Mouse (Mus musculus) liver, postnatal 0 days (tissue): Measurements from ENCODE around the gene Gpx3. TPM values are rescaled to one million over a fixed set of nuclear protein-coding genes. Genes with fewer than 3 reads are reported as not detected.

Experiments
- ATAC-seq: fragments of 200-750 bp; cut with Nextera tagmentation; 2 replicates; pipeline ENCODE4 v1.8.0; 2017; ENCODE audit warnings: mild to moderate bottlenecking, moderate library complexity
- DNase-seq: peaks from one replicate; pipeline ENCODE4 v3.0.0-alpha.2; 2016
- H3K27ac ChIP-seq: fragments of 300-500 bp; sonication (generic); 2 replicates; pipeline ENCODE4 v1.5.1; 2014; ENCODE audit warnings: antibody characterized with exemption, moderate library complexity, mild to moderate bottlenecking, low read depth
- H3K27me3 ChIP-seq: fragments of 300-500 bp; sonication (generic); 2 replicates; pipeline ENCODE4 v1.6.1; 2014; ENCODE audit warnings: low read length, control low read depth, mixed read lengths; ENCODE audit not compliant: insufficient read depth
- H3K36me3 ChIP-seq: fragments of 300-500 bp; sonication (generic); replicated peaks from 2 replicates; pipeline ENCODE4 v1.6.1; 2014; ENCODE audit warnings: mild to moderate bottlenecking, control low read depth, low read length, moderate library complexity, mixed read lengths; ENCODE audit not compliant: insufficient read depth
- H3K4me1 ChIP-seq: fragments of 300-500 bp; sonication (generic); 2 replicates; pipeline ENCODE4 v1.6.1; 2014; ENCODE audit warnings: antibody characterized with exemption, mild to moderate bottlenecking, control low read depth; ENCODE audit not compliant: insufficient read depth
- H3K4me2 ChIP-seq: fragments of 300-500 bp; sonication (generic); 2 replicates; pipeline ENCODE4 v1.6.1; 2014; ENCODE audit warnings: low read depth, mild to moderate bottlenecking, low read length, moderate library complexity, mixed read lengths
- H3K4me3 ChIP-seq: fragments of 300-500 bp; sonication (generic); 2 replicates; pipeline ENCODE4 v1.5.1; 2014; ENCODE audit warnings: low read depth, low read length
- H3K9ac ChIP-seq: fragments of 300-500 bp; sonication (generic); replicated peaks from 2 replicates; pipeline ENCODE4 v1.6.1; 2014; ENCODE audit warnings: mild to moderate bottlenecking, moderate library complexity
- H3K9me3 ChIP-seq: fragments of 300-500 bp; sonication (generic); 2 replicates; pipeline ENCODE4 v1.6.1; 2016; ENCODE audit warnings: mild to moderate bottlenecking, control low read depth, low read length, mixed read lengths
- CTCF ChIP-seq: sonication (generic); IDR thresholded peaks from 2 replicates; pipeline ENCODE4 v1.5.1; 2016; ENCODE audit warnings: antibody characterized with exemption, low read depth
- EP300 ChIP-seq: IDR thresholded peaks from 2 replicates; pipeline ENCODE4 v1.6.1; 2016; ENCODE audit warnings: antibody characterized with exemption, low read depth, mild to moderate bottlenecking
- WGBS: fragments of 180-500 bp; shearing (Covaris S2); extraction: QIAGEN DNeasy Blood & Tissue Kit; methylation state at CpG from one replicate; pipeline ENCODE4 v1.1.7; 2014; ENCODE audit not compliant: insufficient replicate concordance; 5-methylcytosine and 5-hydroxymethylcytosine counted together
- polyA plus RNA-seq: library from polyadenylated mRNA; unstranded; fragments of >200 nt; fragmentation: Nextera tagmentation; extraction: Ambion mirVana; gene quantifications from 2 replicates; pipeline ENCODE4 v1.2.1, GENCODE M21; 2015

Gene Gpx3
- polyA plus RNA-seq, 1 experiment from 2014 or later, result 30.4 TPM

GRCm38 (mm10) chr11:54931405-54932093 lies 29.3 kb downstream of the Gpx3 start:
- Histone ChIP-seq H3K4me2 (no peak overlapping the region), H3K9me3 (no peaks in the 10 kb centered on the region), H3K36me3 (peaks cover 53% of the 10 kb centered on the region), H3K27me3 (no peaks in the 10 kb centered on the region), H3K4me3 (no peak overlapping the region), H3K4me1 (peaks cover 9% of the 10 kb centered on the region), H3K9ac (no peak overlapping the region), H3K27ac (no peak overlapping the region)
- no peak for ATAC-seq
- TF ChIP-seq EP300 (no peak), CTCF (peak; percentile 81)
- peak; percentile 59 for DNase-seq
- WGBS, result 63% methylated on average over 5 of the region's 5 CpGs

GRCm38 (mm10) chr11:54932540-54932939 lies 30.3 kb downstream of the Gpx3 start:
- H3K9me3 ChIP-seq, result no peaks in the 10 kb centered on the region
- H3K4me3 ChIP-seq, result no peak overlapping the region
- TF ChIP-seq CTCF (no peak), EP300 (no peak)
- peaks cover 49% of the 10 kb centered on the region for H3K36me3 ChIP-seq
- no peak for DNase-seq
- no peak for ATAC-seq
- H3K9ac ChIP-seq, result no peak overlapping the region
- H3K27ac ChIP-seq, result no peak overlapping the region
- no peaks in the 10 kb centered on the region for H3K27me3 ChIP-seq
- H3K4me1 ChIP-seq, result peaks cover 16% of the 10 kb centered on the region
- WGBS, result 81% methylated on average over 6 of the region's 6 CpGs
- no peak overlapping the region for H3K4me2 ChIP-seq

- peaks cover 45% of the 10 kb centered on the region for H3K36me3 ChIP-seq
- 71% methylated on average over 7 of the region's 7 CpGs for WGBS
- H3K27me3 ChIP-seq, result no peaks in the 10 kb centered on the region
- no peak overlapping the region for H3K4me2 ChIP-seq
- TF ChIP-seq EP300 (no peak), CTCF (no peak)
- H3K9me3 ChIP-seq, result no peaks in the 10 kb centered on the region
- H3K4me3 ChIP-seq, result no peak overlapping the region
- peaks cover 16% of the 10 kb centered on the region for H3K4me1 ChIP-seq
- DNase-seq, result no peak
- no peak for ATAC-seq
- H3K27ac ChIP-seq, result no peak overlapping the region
- no peak overlapping the region for H3K9ac ChIP-seq
These were observed 31.9 kb downstream of the Gpx3 start for GRCm38 (mm10) chr11:54934198-54934597.

GRCm38 (mm10) chr11:54936035-54936770 lies 34.0 kb downstream of the Gpx3 start:
- no peak overlapping the region for H3K4me3 ChIP-seq
- peaks cover 16% of the 10 kb centered on the region for H3K4me1 ChIP-seq
- WGBS, result 38% methylated on average over 12 of the region's 12 CpGs
- peak overlapping the region; percentile 46 for H3K27ac ChIP-seq
- peaks cover 34% of the 10 kb centered on the region for H3K36me3 ChIP-seq
- no peak overlapping the region for H3K9ac ChIP-seq
- peak; percentile 77 for ATAC-seq
- H3K27me3 ChIP-seq, result no peaks in the 10 kb centered on the region
- H3K9me3 ChIP-seq, result no peaks in the 10 kb centered on the region
- H3K4me2 ChIP-seq, result peak overlapping the region; percentile 20; the same call in 1 of the 2 replicates
- TF ChIP-seq EP300 (no peak), CTCF (no peak)
- peak; percentile 77 for DNase-seq

GRCm38 (mm10) chr11:54936771-54937140 lies 34.5 kb downstream of the Gpx3 start:
- 63% methylated on average over 3 of the region's 3 CpGs for WGBS
- Histone ChIP-seq H3K27ac (peak overlapping the region; percentile 46), H3K4me2 (no peak overlapping the region), H3K36me3 (peaks cover 30% of the 10 kb centered on the region), H3K4me3 (no peak overlapping the region), H3K9ac (no peak overlapping the region), H3K4me1 (peaks cover 16% of the 10 kb centered on the region), H3K27me3 (no peaks in the 10 kb centered on the region), H3K9me3 (no peaks in the 10 kb centered on the region)
- peak; percentile 45 for ATAC-seq
- TF ChIP-seq CTCF (no peak), EP300 (no peak)
- DNase-seq, result no peak

GRCm38 (mm10) chr11:54939501-54939900 lies 37.2 kb downstream of the Gpx3 start:
- no peak overlapping the region for H3K4me3 ChIP-seq
- H3K9ac ChIP-seq, result no peak overlapping the region
- no peak overlapping the region for H3K27ac ChIP-seq
- DNase-seq (no peak), ATAC-seq (no peak)
- WGBS, result 83% methylated on average over 8 of the region's 8 CpGs
- peaks cover 20% of the 10 kb centered on the region for H3K36me3 ChIP-seq
- H3K4me1 ChIP-seq, result peaks cover 16% of the 10 kb centered on the region
- no peaks in the 10 kb centered on the region for H3K27me3 ChIP-seq
- H3K4me2 ChIP-seq, result no peak overlapping the region
- TF ChIP-seq EP300 (no peak), CTCF (no peak)
- H3K9me3 ChIP-seq, result no peaks in the 10 kb centered on the region
